ENCODE assay signal across 17 mouse cellular contexts in genomic region chr11:56351798-56352366, GRCm38 (mm10).
DNase-seq lines count a peak whose midpoint lies in the region; ATAC-seq and TF ChIP-seq lines count a peak whose summit lies in the region.
"Had no signal": no experiment of that assay in that cellular context is flagged by ENCODE, and none has a peak within 500 bp of the region (broad histone marks: within the 10 kb centered on the region; RNA-seq: fewer than 3 reads in every experiment).

No protein-coding gene starts in this region.

- ATAC-seq in frontal cortex, adult (ENCODE audit: low TSS enrichment), result peak; percentile 44
- no peak for ATAC-seq in limb, embryonic 14.5 days (ENCODE audit: low FRiP score, low read depth)
- ATAC-seq in forebrain, postnatal 0 days, result peak; percentile 76
- ATAC-seq: midbrain, embryonic 16.5 days had no signal

- no peak overlapping the region for H3K4me2 ChIP-seq in limb, embryonic 14.5 days (replicated peaks; ENCODE audit: low read depth, low read length, severe bottlenecking)
- H3K4me2 ChIP-seq in forebrain, postnatal 0 days (ENCODE audit: low read depth), result no peak overlapping the region
- H3K4me2 ChIP-seq: heart, embryonic 13.5 days; kidney, embryonic 15.5 days; limb, embryonic 12.5 days had no signal

- H3K27me3 ChIP-seq in limb, embryonic 14.5 days (ENCODE audit: control insufficient read depth, insufficient read depth, low read length), result no peaks in the 10 kb centered on the region
- no peaks in the 10 kb centered on the region for H3K27me3 ChIP-seq in limb, embryonic 10.5 days (ENCODE audit: low read depth, poor library complexity, severe bottlenecking)
- no peaks in the 10 kb centered on the region for H3K27me3 ChIP-seq in forebrain, postnatal 0 days (ENCODE audit: insufficient read depth, low read length)
- H3K27me3 ChIP-seq: heart, embryonic 13.5 days; kidney, embryonic 15.5 days; limb, embryonic 12.5 days had no signal

- no peaks in the 10 kb centered on the region for H3K9me3 ChIP-seq in limb, embryonic 14.5 days (ENCODE audit: control insufficient read depth, low read length)
- H3K9me3 ChIP-seq in limb, embryonic 10.5 days (replicated peaks), result no peaks in the 10 kb centered on the region
- H3K9me3 ChIP-seq in forebrain, postnatal 0 days (ENCODE audit: low read length), result no peaks in the 10 kb centered on the region
- H3K9me3 ChIP-seq: heart, embryonic 13.5 days; hindbrain, embryonic 10.5 days; kidney, embryonic 15.5 days; limb, embryonic 12.5 days had no signal

- no peak for TF ChIP-seq CTCF in forebrain, postnatal 0 days (IDR thresholded peaks at IDR 0.05; ENCODE audit: low read depth)

- no peak for DNase-seq in frontal cortex, postnatal 25 days (ENCODE audit: low spot score in 2 of 2)
- DNase-seq in limb, embryonic 14.5 days (ENCODE audit: low spot score), result peak; percentile 3
- no peak for DNase-seq in limb, embryonic 10.5 days (ENCODE audit: low spot score)
- peak; percentile 39 for DNase-seq in brain, adult 2 months (ENCODE audit: low read depth, low spot score)
- DNase-seq in forebrain, postnatal 0 days, result peak; percentile 52
- DNase-seq in Muller cell, postnatal 12 days (ENCODE audit: inconsistent ontology term), result no peak
- no peak for DNase-seq in spleen, postnatal 14 days (ENCODE audit: low spot score in 2 of 2)
- DNase-seq: cerebellum, postnatal 36 days; thymus, postnatal 4 days had no signal

- H3K27ac ChIP-seq in limb, embryonic 14.5 days (replicated peaks; ENCODE audit: low read depth, low read length), result no peak overlapping the region
- no peak overlapping the region for H3K27ac ChIP-seq in limb, embryonic 10.5 days
- no peak overlapping the region for H3K27ac ChIP-seq in forebrain, postnatal 0 days (ENCODE audit: low read depth, low read length)
- H3K27ac ChIP-seq: heart, embryonic 13.5 days; hindbrain, embryonic 10.5 days; kidney, embryonic 15.5 days; limb, embryonic 12.5 days; liver, embryonic 14.5 days had no signal

- no peaks in the 10 kb centered on the region for H3K36me3 ChIP-seq in limb, embryonic 14.5 days (ENCODE audit: control insufficient read depth, insufficient read depth, low read length)
- no peaks in the 10 kb centered on the region for H3K36me3 ChIP-seq in limb, embryonic 10.5 days
- H3K36me3 ChIP-seq in forebrain, postnatal 0 days (ENCODE audit: insufficient read depth), result no peaks in the 10 kb centered on the region
- H3K36me3 ChIP-seq: heart, embryonic 13.5 days; hindbrain, embryonic 10.5 days; kidney, embryonic 15.5 days; limb, embryonic 12.5 days had no signal

- 72% methylated on average over 7 of the region's 7 CpGs for WGBS in limb, embryonic 14.5 days
- WGBS in limb, embryonic 10.5 days, result 85% methylated on average over 7 of the region's 7 CpGs
- 49% methylated on average over 7 of the region's 7 CpGs for WGBS in forebrain, postnatal 0 days

- TF ChIP-seq POLR2A in limb, embryonic 14.5 days (IDR thresholded peaks at IDR 0.05; ENCODE audit: borderline replicate concordance, extremely low read depth, insufficient read depth, insufficient read length), result no peak

- no peaks in the 10 kb centered on the region for H3K4me1 ChIP-seq in limb, embryonic 14.5 days (ENCODE audit: control insufficient read depth, insufficient read depth, low read length)
- no peaks in the 10 kb centered on the region for H3K4me1 ChIP-seq in limb, embryonic 10.5 days
- no peaks in the 10 kb centered on the region for H3K4me1 ChIP-seq in forebrain, postnatal 0 days (ENCODE audit: insufficient read depth)
- H3K4me1 ChIP-seq: heart, embryonic 13.5 days; hindbrain, embryonic 10.5 days; kidney, embryonic 15.5 days; limb, embryonic 12.5 days had no signal

- no peak overlapping the region for H3K4me3 ChIP-seq in limb, embryonic 14.5 days (replicated peaks; ENCODE audit: low read length)
- no peak overlapping the region for H3K4me3 ChIP-seq in limb, embryonic 10.5 days
- no peak overlapping the region for H3K4me3 ChIP-seq in forebrain, postnatal 0 days (ENCODE audit: low read depth, low read length)
- H3K4me3 ChIP-seq: erythroblast, embryonic 14.5 days; heart, embryonic 13.5 days; hindbrain, embryonic 10.5 days; kidney, embryonic 15.5 days; limb, embryonic 12.5 days had no signal

- H3K9ac ChIP-seq in limb, embryonic 14.5 days (ENCODE audit: low read depth, low read length, severe bottlenecking), result no peak overlapping the region
- no peak overlapping the region for H3K9ac ChIP-seq in forebrain, postnatal 0 days
- H3K9ac ChIP-seq: heart, embryonic 13.5 days; kidney, embryonic 15.5 days; limb, embryonic 12.5 days; liver, embryonic 14.5 days had no signal

Comparison
In these comparisons a context has a peak if more than half of its experiments do, and no peak if none do; other contexts are left out.
1. DNase-seq: peak in limb, embryonic 14.5 days (single experiment), brain, adult 2 months (single experiment) and forebrain, postnatal 0 days (single experiment); none in frontal cortex, postnatal 25 days (0 of 2), limb, embryonic 10.5 days (single experiment), Muller cell, postnatal 12 days (single experiment) and spleen, postnatal 14 days (0 of 2).